Mouse (Mus musculus): ENCODE measurements at regions not wholly inside any gene's neighbourhood (a gene's known extent, or its start where the extent isn't known, plus 50 kb on each side); places are given as distances from the start of the nearest gene placed in this dataset.

- TF ChIP-seq CTCF (IDR thresholded peaks at IDR 0.05; ENCODE audit: extremely low read depth, insufficient read length, insufficient replicate concordance, low read depth, low read length), result no peak
- TF ChIP-seq POLR2A (IDR thresholded peaks at IDR 0.05; ENCODE audit: low read depth, low read length), result no peak
These were observed 99.5 kb upstream of the Lhx5 start for GRCm38 (mm10) chr5:120332030-120332429.

Data from small intestine, adult 2 months (tissue).